Mouse (Mus musculus): ENCODE data around the gene Cecr2.

GRCm38 (mm10) chr6:120666761-120667421 is 722 bp downstream of the Cecr2 start:
- TF ChIP-seq EP300 (IDR thresholded peaks at IDR 0.05; ENCODE audit: low read depth), result no peak
- TF ChIP-seq CTCF (IDR thresholded peaks at IDR 0.05; ENCODE audit: low read depth), result no peak
